Mouse (Mus musculus) heart, postnatal 0 days (tissue): ENCODE data around the gene Spryd4. TPM values are rescaled to one million over a fixed set of nuclear protein-coding genes. Genes with fewer than 3 reads are reported as not detected.
"Not testable (repeated sequence)": the region's sequence is repeated elsewhere in the genome, so short reads cannot be mapped to it uniquely, and the experiment has no call there.

Experiments
- ATAC-seq: fragments of 200-750 bp; cut with Nextera tagmentation; 2 replicates; pipeline ENCODE4 v1.8.0; 2017; ENCODE audit warnings: low read depth, moderate number of reproducible peaks, moderate library complexity; ENCODE audit not compliant: insufficient read depth
- DNase-seq: peaks from one replicate; pipeline ENCODE4 v3.0.0-alpha.2; 2016; ENCODE audit warnings: low spot score
- H3K27ac ChIP-seq: fragments of 300-500 bp; sonication (generic); 2 replicates; pipeline ENCODE4 v1.5.1; 2014; ENCODE audit warnings: low read depth, mild to moderate bottlenecking
- H3K27me3 ChIP-seq: fragments of 300-500 bp; sonication (generic); 2 replicates; pipeline ENCODE4 v1.6.1; 2014; ENCODE audit warnings: low read length, mixed read lengths; ENCODE audit not compliant: control insufficient read depth, insufficient read depth
- H3K36me3 ChIP-seq: fragments of 300-500 bp; sonication (generic); replicated peaks from 2 replicates; pipeline ENCODE4 v1.6.1; 2014; ENCODE audit warnings: low read length, mixed read lengths; ENCODE audit not compliant: control insufficient read depth, insufficient read depth
- H3K4me1 ChIP-seq: fragments of 300-500 bp; sonication (generic); 2 replicates; pipeline ENCODE4 v1.6.1; 2014; ENCODE audit warnings: antibody characterized with exemption; ENCODE audit not compliant: control insufficient read depth, insufficient read depth
- H3K4me2 ChIP-seq: fragments of 300-500 bp; sonication (generic); 2 replicates; pipeline ENCODE4 v1.6.1; 2014; ENCODE audit warnings: low read depth, mild to moderate bottlenecking, low read length, moderate library complexity
- H3K4me3 ChIP-seq: fragments of 300-500 bp; sonication (generic); 2 replicates; pipeline ENCODE4 v1.5.1; 2014; ENCODE audit warnings: low read depth, low read length
- H3K9ac ChIP-seq: fragments of 300-500 bp; sonication (generic); replicated peaks from 2 replicates; pipeline ENCODE4 v1.6.1; 2014; ENCODE audit warnings: low read depth, low read length, mixed read lengths
- H3K9me3 ChIP-seq: fragments of 300-500 bp; sonication (generic); replicated peaks from 2 replicates; pipeline ENCODE4 v1.6.1; 2016; ENCODE audit warnings: low read length; ENCODE audit not compliant: control insufficient read depth
- CTCF ChIP-seq: IDR thresholded peaks from 2 replicates; pipeline ENCODE4 v1.5.1; 2016; ENCODE audit warnings: antibody characterized with exemption, control low read depth, low read depth
- EP300 ChIP-seq: IDR thresholded peaks from 2 replicates; pipeline ENCODE4 v1.6.1; 2016; ENCODE audit warnings: antibody characterized with exemption, low read depth
- WGBS: fragments of 180-500 bp; shearing (Covaris S2); extraction: QIAGEN DNeasy Blood & Tissue Kit; methylation state at CpG from one replicate; pipeline ENCODE4 v1.1.7; 2014; 5-methylcytosine and 5-hydroxymethylcytosine counted together
- polyA plus RNA-seq: library from polyadenylated mRNA; unstranded; fragments of >200 nt; fragmentation: Nextera tagmentation; extraction: Ambion mirVana; gene quantifications from 2 replicates; pipeline ENCODE4 v1.2.1, GENCODE M21; 2015
- total RNA-seq: library from RNA; depleted of rRNA; stranded (reverse); fragments of >200 nt; gene quantifications from 2 replicates; pipeline ENCODE4 v1.2.3, GENCODE M21; 2014; ENCODE audit warnings: low replicate concordance

The Spryd4 gene
- total and polyA plus RNA-seq, 2 experiments from 2014 or later, result 50.1 to 93.1 TPM

DNA sequence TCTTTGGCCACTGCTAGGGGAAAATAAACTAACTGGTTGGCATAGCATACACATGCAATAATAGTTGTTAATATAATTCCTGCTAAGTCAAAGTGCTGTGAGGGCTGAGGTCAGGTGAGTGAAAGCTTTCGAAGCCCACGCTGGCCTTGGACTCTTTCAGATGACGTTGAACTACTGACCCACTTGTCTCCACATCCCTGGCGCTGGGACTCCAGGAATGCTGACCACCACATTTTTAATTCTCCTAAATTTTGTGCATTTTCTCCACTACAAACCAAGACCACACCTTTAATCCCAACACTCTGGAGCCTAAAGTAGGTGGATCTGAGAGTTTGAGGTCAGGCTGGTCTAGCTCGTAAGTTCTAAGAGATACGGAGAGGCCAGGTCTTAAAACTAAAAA is 18.5 kb downstream of the Spryd4 start:
- TF ChIP-seq EP300 (no peak), CTCF (no peak)
- no peaks in the 10 kb centered on the region for H3K9me3 ChIP-seq
- no peak for DNase-seq
- H3K27me3 ChIP-seq, result peaks cover 9% of the 10 kb centered on the region
- H3K4me1 ChIP-seq, result peaks cover 6% of the 10 kb centered on the region; the same call in 1 of the 2 replicates
- no peak overlapping the region for H3K9ac ChIP-seq
- no peak overlapping the region for H3K4me3 ChIP-seq
- WGBS, result 92% methylated on average over 6 of the region's 6 CpGs
- H3K27ac ChIP-seq, result no peak overlapping the region
- no peaks in the 10 kb centered on the region for H3K36me3 ChIP-seq
- no peak overlapping the region for H3K4me2 ChIP-seq
- no peak for ATAC-seq

DNA sequence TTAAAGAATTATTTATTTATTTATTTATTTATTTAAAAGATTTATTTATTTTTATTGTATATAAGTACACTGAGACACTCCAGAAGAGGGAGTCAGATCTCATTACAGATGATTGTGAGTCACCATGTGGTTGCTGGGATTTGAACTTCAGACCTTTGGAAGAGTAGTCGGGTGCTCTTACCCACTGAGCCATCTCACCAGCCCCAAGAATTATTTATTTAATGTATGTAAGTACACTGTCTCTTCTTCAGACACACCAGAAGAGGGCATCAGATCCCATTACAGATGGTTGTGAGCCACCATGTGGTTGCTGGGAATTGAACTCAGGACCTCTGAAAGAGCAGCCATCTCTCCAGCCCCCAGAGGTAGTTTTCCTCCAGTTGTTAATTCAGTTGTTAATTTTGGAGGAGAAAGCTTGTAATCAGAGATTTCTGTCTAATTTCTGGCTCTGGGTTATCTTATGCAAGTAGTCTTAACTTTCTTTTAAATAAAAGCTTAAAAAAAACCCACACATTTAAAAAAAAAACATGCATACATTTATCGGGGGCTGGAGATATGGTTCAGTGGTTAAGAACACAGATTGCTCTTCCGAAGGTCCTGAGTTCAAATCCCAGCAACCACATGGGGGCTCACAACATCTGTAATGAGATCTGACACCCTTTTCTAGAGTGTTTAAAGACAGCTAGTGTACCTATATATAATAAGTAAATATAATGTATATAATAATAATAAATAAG is 19.4 kb downstream of the Spryd4 start:
- DNase-seq, H3K9me3 ChIP-seq, H3K4me2 ChIP-seq, ATAC-seq, H3K27me3 ChIP-seq, H3K4me3 ChIP-seq, H3K36me3 ChIP-seq, H3K27ac ChIP-seq, H3K9ac ChIP-seq, H3K4me1 ChIP-seq: not testable (repeated sequence)
- 92% methylated on average over 3 of the region's 3 CpGs for WGBS

DNA sequence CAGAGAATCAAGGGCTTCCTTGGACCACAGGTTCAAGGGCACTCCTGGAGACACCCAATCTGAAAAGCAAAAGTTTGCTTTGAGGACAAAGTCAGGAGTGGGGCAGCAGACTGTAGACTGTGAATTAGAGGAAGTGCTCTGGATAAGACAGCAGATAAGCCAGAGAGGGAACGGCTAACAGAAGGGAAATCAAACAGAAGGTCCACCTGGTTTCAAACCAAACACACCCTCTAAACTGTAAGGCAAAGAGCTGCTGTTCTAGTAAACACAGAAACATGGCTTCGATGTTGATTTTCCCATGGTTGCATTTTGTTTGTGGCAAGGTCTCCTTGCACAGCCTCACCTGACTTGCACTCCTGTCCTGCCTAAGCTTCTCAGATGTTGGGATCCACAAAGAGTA is 20.1 kb downstream of the Spryd4 start:
- Histone ChIP-seq H3K4me2 (no peak overlapping the region), H3K27ac (no peak overlapping the region), H3K4me1 (peaks cover 6% of the 10 kb centered on the region; the same call in 1 of the 2 replicates), H3K4me3 (no peak overlapping the region), H3K27me3 (peaks cover 9% of the 10 kb centered on the region), H3K9ac (no peak overlapping the region), H3K36me3 (no peaks in the 10 kb centered on the region), H3K9me3 (no peaks in the 10 kb centered on the region)
- no peak for DNase-seq
- no peak for ATAC-seq
- 44% methylated on average over 2 of the region's 2 CpGs for WGBS
- no peak for TF ChIP-seq EP300
- TF ChIP-seq CTCF, result no peak

DNA sequence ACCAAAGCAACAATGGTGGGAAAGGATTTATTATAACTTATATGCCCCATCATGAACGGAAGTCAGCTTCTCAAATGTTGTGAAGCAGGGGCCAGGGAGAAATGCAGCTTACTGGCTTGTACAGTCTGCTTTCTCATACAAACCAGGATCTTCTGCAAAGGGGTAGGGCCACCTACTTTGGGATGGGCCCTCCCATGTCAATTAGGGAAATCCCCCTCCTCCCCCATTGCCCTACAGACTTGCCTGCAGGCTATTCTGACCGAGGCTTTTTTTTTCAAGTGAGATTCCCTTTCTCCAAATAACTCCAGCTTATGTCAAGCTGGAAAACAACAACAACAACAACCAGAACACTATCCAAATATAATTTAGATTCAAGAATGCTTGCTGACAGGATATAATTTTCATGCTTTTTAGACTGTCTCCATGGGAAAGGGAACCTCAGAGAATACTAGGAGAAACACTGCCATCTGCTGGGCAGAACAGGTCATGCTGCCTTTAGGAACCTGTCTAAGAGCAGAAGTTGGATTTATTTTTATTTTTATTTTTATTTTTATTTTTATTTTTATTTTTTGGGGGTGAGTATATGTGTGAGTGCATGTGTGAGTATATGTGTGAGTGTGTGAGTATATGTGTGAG is 23.2 kb downstream of the Spryd4 start:
- no peaks in the 10 kb centered on the region for H3K9me3 ChIP-seq
- no peaks in the 10 kb centered on the region for H3K4me1 ChIP-seq
- TF ChIP-seq EP300 (no peak), CTCF (peak; percentile 79)
- no peak overlapping the region for H3K4me2 ChIP-seq
- no peak overlapping the region for H3K27ac ChIP-seq
- H3K27me3 ChIP-seq, result no peaks in the 10 kb centered on the region
- no peak overlapping the region for H3K9ac ChIP-seq
- DNase-seq (peak; percentile 65), ATAC-seq (no peak)
- 48% methylated on average over 2 of the region's 2 CpGs for WGBS
- no peaks in the 10 kb centered on the region for H3K36me3 ChIP-seq
- H3K4me3 ChIP-seq, result no peak overlapping the region

DNA sequence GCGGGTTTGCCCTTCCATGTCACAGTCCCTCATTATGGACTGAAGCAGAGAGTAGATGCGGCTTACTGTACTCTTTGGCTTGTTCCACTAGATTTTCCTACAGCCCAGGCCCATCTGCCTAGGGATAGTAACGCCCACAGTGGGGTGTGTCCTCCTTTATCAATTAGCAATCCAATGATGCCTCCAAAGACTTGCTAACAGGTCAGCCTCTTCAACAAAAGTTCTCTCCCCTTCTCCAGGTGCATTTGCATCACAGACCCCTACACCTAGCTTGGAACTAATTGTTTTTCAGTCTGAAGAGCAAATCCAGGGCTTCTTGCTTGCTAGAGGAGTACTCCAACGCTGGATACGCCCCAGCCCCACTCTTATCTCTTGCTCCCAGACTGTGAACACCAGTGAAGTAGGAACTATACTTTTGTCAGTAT is 24.4 kb downstream of the Spryd4 start:
- WGBS, result 48% methylated on average over 5 of the region's 5 CpGs
- ATAC-seq, result no peak
- H3K36me3 ChIP-seq, result no peaks in the 10 kb centered on the region

More for the DNA sequence above, 24.4 kb downstream of the Spryd4 start:
- no peak for TF ChIP-seq EP300
- TF ChIP-seq CTCF, result no peak
- no peak overlapping the region for H3K4me3 ChIP-seq
- no peak overlapping the region for H3K9ac ChIP-seq
- DNase-seq, result no peak
- no peak overlapping the region for H3K4me2 ChIP-seq
- no peaks in the 10 kb centered on the region for H3K4me1 ChIP-seq
- no peaks in the 10 kb centered on the region for H3K9me3 ChIP-seq
- no peak overlapping the region for H3K27ac ChIP-seq
- H3K27me3 ChIP-seq, result no peaks in the 10 kb centered on the region
